Mouse (Mus musculus): Measurements from ENCODE around the gene Nfil3. TPM values are rescaled to one million over a fixed set of nuclear protein-coding genes. Genes with fewer than 3 reads are reported as not detected.

Nfil3 gene
- polyA plus RNA-seq, 1 experiment = 0.08 TPM

DNA sequence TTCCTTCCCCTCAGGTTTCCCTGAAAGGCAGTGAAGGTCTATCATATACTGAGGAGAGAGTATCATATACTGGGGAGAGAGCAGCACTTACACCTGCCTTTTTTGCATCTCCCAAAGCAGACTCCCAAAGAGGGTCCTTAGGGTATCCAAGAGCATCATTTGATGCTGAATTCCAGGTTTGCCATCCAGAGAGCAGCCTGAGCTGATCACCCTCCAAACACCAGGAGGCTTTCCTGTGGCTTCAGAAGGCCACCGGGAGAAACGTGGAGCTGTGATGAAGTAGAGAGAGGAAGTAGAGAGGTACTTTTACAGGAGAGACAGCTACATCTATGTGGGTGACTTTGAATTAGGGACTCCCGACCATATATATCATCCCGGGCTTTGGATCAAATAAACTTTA lies 3.1 kb downstream of the Nfil3 start:
- Histone ChIP-seq H3K36me3 (ENCODE audit: control insufficient read depth) (no peaks in the 10 kb centered on the region), H3K4me1 (ENCODE audit: control insufficient read depth) (peaks cover 18% of the 10 kb centered on the region), H3K9me3 (ENCODE audit: control insufficient read depth, low read length) (peaks cover 6% of the 10 kb centered on the region; the same call in 1 of the 2 replicates), H3K27me3 (ENCODE audit: control insufficient read depth) (peaks cover 69% of the 10 kb centered on the region), H3K4me3 (replicated peaks) (no peak overlapping the region)
- no peak for TF ChIP-seq TAL1 (IDR thresholded peaks at IDR 0.05; ENCODE audit: low read length)
- no peak for TF ChIP-seq GATA1 (IDR thresholded peaks at IDR 0.05; ENCODE audit: low read length)

DNA sequence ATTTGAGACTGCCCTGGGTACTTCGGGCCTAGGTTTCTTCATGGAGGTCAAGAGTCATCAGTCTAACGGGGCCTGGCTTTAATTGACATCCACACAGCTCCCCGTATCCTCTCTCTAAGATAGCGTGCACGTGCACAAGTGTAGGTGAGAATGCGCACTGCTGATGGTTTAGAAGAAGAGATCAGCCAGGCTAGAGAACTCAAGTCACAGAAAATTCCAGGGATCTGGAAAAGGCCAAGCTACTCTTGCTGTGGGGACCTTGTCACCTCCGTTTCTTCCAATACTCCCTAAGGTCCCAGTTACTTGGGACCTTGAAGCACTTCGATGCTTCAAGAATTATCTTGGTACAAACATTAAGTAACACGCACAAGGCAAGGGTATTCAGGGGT lies 3.7 kb downstream of the Nfil3 start:
- peaks cover 18% of the 10 kb centered on the region for H3K4me1 ChIP-seq (ENCODE audit: control insufficient read depth)
- TF ChIP-seq TAL1 (IDR thresholded peaks at IDR 0.05; ENCODE audit: low read length) (no peak), GATA1 (IDR thresholded peaks at IDR 0.05; ENCODE audit: low read length) (no peak)
- H3K4me3 ChIP-seq (replicated peaks) = no peak overlapping the region
- H3K27me3 ChIP-seq (ENCODE audit: control insufficient read depth) = peaks cover 63% of the 10 kb centered on the region
- H3K36me3 ChIP-seq (ENCODE audit: control insufficient read depth) = no peaks in the 10 kb centered on the region
- H3K9me3 ChIP-seq (ENCODE audit: control insufficient read depth, low read length) = peaks cover 6% of the 10 kb centered on the region; the same call in 1 of the 2 replicates

DNA sequence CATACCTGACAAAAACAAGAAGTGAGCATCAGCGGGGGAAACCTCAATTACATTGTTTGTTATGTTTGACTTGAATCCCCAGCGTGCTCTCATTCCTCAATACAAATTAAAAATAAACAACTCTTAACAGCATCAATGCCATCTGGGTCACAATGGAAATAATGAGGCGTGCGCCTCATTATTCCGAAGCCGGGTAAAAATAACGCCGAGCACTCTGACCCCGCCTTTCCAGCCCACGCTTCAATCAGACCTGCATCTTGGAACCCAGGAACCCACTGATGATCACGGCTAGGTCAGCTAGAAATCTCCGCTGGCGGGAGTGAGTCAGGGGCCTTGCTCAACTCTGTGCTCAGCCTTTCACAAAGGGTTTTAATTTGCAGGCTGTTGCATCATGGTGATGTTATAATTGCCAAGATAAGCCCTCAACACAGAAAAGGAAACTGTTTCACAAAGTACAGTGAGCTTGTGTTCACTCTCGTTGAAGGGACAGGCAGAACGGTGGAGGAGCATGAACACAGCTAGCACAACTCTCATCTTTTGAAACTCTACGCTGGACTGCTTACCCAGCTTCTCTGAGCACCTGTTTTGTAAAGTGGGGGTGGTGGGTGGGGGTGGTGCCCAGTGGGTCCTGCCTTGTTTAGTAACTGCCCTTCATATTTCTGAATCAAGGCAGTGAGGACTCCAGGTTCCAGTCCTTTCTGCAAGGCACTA lies 4.2 kb downstream of the Nfil3 start:
- H3K27me3 ChIP-seq (ENCODE audit: control insufficient read depth) = peaks cover 58% of the 10 kb centered on the region
- H3K4me3 ChIP-seq (replicated peaks) = no peak overlapping the region
- TF ChIP-seq GATA1 (IDR thresholded peaks at IDR 0.05; ENCODE audit: low read length) (no peak), TAL1 (IDR thresholded peaks at IDR 0.05; ENCODE audit: low read length) (no peak)
- H3K4me1 ChIP-seq (ENCODE audit: control insufficient read depth) = peaks cover 15% of the 10 kb centered on the region
- H3K9me3 ChIP-seq (ENCODE audit: control insufficient read depth, low read length) = peaks cover 6% of the 10 kb centered on the region; the same call in 1 of the 2 replicates
- H3K36me3 ChIP-seq (ENCODE audit: control insufficient read depth) = no peaks in the 10 kb centered on the region

DNA sequence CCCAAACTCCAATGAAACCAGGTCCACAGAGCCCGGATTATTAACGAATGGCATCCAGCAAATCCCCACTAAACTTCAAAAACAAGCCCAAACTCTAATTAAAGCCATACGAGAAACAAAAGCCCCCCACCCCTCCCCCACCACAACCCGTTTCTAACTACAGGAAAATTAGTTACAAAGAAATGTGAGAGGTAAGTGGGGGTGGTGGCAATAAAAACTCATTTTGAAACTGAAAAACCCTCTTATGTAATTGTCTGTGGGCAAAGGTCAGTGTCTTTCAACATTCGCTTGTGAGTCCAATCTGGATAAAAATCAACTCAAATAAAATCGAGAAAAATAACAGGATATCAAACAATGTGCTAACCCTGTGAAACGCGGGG lies 4.8 kb downstream of the Nfil3 start:
- Histone ChIP-seq H3K9me3 (ENCODE audit: control insufficient read depth, low read length) (peaks cover 4% of the 10 kb centered on the region; the same call in 1 of the 2 replicates), H3K27me3 (ENCODE audit: control insufficient read depth) (peaks cover 52% of the 10 kb centered on the region), H3K4me1 (ENCODE audit: control insufficient read depth) (peaks cover 10% of the 10 kb centered on the region), H3K36me3 (ENCODE audit: control insufficient read depth) (no peaks in the 10 kb centered on the region), H3K4me3 (replicated peaks) (no peak overlapping the region)
- TF ChIP-seq TAL1 (IDR thresholded peaks at IDR 0.05; ENCODE audit: low read length) = no peak
- TF ChIP-seq GATA1 (IDR thresholded peaks at IDR 0.05; ENCODE audit: low read length) = no peak

DNA sequence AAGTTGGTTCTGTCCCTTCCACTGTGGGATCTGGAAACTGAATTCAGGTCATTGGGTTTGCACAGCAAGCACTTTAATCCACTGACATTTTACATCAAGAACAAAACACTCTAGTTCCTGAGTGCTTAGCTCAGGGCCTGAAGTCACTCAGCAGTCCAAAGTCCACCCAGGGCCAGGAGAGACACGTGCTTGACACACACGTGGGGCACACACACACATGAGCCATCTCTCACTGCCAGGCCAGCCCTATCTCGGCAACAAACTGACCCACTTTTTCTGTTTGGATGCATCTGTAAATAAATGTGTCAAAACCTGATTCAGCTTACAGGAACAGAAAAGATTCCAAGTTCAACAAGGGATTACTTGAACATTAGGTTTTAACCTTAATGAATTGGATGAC lies 6.2 kb downstream of the Nfil3 start:
- Histone ChIP-seq H3K9me3 (ENCODE audit: control insufficient read depth, low read length) (no peaks in the 10 kb centered on the region), H3K27me3 (ENCODE audit: control insufficient read depth) (peaks cover 38% of the 10 kb centered on the region), H3K4me1 (ENCODE audit: control insufficient read depth) (peaks cover 2% of the 10 kb centered on the region; the same call in 1 of the 2 replicates), H3K36me3 (ENCODE audit: control insufficient read depth) (no peaks in the 10 kb centered on the region), H3K4me3 (replicated peaks) (no peak overlapping the region)
- no peak for TF ChIP-seq TAL1 (IDR thresholded peaks at IDR 0.05; ENCODE audit: low read length)
- TF ChIP-seq GATA1 (IDR thresholded peaks at IDR 0.05; ENCODE audit: low read length) = no peak

DNA sequence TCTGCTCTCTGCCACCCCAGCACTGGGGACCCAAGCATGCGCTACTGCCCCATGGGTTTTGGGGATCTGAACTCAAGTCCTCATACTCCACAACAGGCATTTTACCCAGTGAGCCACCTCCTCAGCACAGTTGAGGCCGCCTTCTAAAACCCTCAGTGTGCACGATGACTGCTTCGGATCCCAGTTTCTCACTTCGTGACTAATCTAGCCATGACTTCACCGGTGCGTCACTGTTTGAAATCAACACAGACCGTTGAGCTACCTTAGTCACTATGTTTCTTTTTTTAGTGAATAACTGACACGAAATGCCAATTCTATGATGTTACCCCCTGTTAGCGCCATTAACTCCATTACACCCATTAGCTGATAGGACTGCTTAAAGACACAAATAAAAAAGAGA lies 7.4 kb downstream of the Nfil3 start:
- Histone ChIP-seq H3K4me1 (ENCODE audit: control insufficient read depth) (no peaks in the 10 kb centered on the region), H3K4me3 (replicated peaks) (no peak overlapping the region), H3K27me3 (ENCODE audit: control insufficient read depth) (peaks cover 25% of the 10 kb centered on the region), H3K36me3 (ENCODE audit: control insufficient read depth) (no peaks in the 10 kb centered on the region), H3K9me3 (ENCODE audit: control insufficient read depth, low read length) (no peaks in the 10 kb centered on the region)
- no peak for TF ChIP-seq GATA1 (IDR thresholded peaks at IDR 0.05; ENCODE audit: low read length)
- no peak for TF ChIP-seq TAL1 (IDR thresholded peaks at IDR 0.05; ENCODE audit: low read length)

DNA sequence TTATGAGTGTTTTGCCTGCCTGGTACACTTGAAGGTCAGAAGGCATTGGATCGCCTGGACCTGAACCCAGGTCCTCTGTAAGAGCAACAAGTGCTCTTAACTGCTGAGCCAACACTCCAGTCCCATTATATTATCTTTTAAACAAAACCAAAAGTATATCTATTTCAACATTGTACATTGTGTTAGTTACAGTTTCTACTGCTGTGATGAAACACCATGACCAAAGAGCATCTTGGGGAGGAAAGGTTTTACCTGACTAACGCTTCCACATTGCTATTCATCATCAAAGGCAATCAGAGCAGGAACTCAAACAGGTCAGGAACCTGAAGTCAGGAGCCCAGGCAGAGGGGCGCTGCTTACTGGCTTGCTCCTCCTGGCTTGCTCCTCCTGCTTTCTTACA lies 8.2 kb downstream of the Nfil3 start:
- no peaks in the 10 kb centered on the region for H3K9me3 ChIP-seq (ENCODE audit: control insufficient read depth, low read length)

DNA sequence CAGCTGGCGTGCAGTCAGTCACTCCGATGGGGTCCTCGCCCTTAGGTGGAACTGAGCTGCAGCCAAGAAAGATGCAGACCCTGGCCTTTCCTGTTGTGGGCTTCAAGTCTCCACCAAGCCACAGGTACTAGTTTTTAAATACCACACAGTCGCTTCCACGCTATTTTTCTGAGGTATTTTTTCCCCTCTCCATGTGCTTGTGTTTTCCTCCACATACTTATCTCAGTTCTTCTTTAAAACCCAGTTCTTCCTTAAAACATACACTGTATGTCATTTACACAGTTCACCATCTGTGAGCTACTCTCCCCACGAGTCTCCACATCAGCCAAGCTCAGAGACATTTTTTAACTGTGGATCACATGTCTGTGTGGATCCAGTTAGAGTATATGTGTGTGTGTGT lies 10.0 kb downstream of the Nfil3 start:
- Histone ChIP-seq H3K4me1 (ENCODE audit: control insufficient read depth) (no peaks in the 10 kb centered on the region), H3K9me3 (ENCODE audit: control insufficient read depth, low read length) (no peaks in the 10 kb centered on the region; the same call in 1 of the 2 replicates), H3K4me3 (replicated peaks) (no peak overlapping the region), H3K36me3 (ENCODE audit: control insufficient read depth) (peaks cover 6% of the 10 kb centered on the region; the same call in 1 of the 2 replicates), H3K27me3 (ENCODE audit: control insufficient read depth) (peaks cover 4% of the 10 kb centered on the region)
- no peak for TF ChIP-seq TAL1 (IDR thresholded peaks at IDR 0.05; ENCODE audit: low read length)
- no peak for TF ChIP-seq GATA1 (IDR thresholded peaks at IDR 0.05; ENCODE audit: low read length)

More for the DNA sequence above, 8.2 kb downstream of the Nfil3 start:
- TF ChIP-seq TAL1 (IDR thresholded peaks at IDR 0.05; ENCODE audit: low read length) = no peak
- TF ChIP-seq GATA1 (IDR thresholded peaks at IDR 0.05; ENCODE audit: low read length) = no peak
- Histone ChIP-seq H3K36me3 (ENCODE audit: control insufficient read depth) (no peaks in the 10 kb centered on the region; the same call in 1 of the 2 replicates), H3K4me3 (replicated peaks) (no peak overlapping the region), H3K27me3 (ENCODE audit: control insufficient read depth) (peaks cover 17% of the 10 kb centered on the region), H3K4me1 (ENCODE audit: control insufficient read depth) (no peaks in the 10 kb centered on the region)

DNA sequence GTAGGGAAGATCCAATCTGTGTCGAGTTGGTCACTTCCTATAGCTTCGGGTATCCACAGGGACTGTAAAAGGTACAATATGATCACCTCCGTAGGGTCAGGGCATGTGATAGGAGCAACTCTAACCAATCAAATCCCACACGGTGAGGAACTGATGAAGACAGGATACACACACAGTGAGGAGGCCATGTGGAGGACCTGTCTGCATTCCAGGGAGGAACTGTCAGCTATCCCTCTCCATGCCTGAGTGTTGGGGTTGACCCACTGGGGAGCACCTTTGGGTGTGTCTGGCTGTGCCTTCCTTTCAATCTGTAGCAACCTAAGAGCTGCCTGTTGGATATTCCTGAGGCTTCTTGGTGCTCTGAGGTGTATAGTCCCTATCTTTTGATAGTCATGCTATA lies 18.0 kb downstream of the Nfil3 start:
- TF ChIP-seq TAL1 (IDR thresholded peaks at IDR 0.05; ENCODE audit: low read length) = no peak
- TF ChIP-seq GATA1 (IDR thresholded peaks at IDR 0.05; ENCODE audit: low read length) = no peak
- Histone ChIP-seq H3K36me3 (ENCODE audit: control insufficient read depth) (peaks cover 6% of the 10 kb centered on the region; the same call in 1 of the 2 replicates), H3K27me3 (ENCODE audit: control insufficient read depth) (no peaks in the 10 kb centered on the region), H3K4me3 (replicated peaks) (no peak overlapping the region), H3K4me1 (ENCODE audit: control insufficient read depth) (no peaks in the 10 kb centered on the region), H3K9me3 (ENCODE audit: control insufficient read depth, low read length) (no peaks in the 10 kb centered on the region; the same call in 1 of the 2 replicates)

All from erythroblast, embryonic 14.5 days (primary cell).